Mouse (Mus musculus) adrenal gland, postnatal 36 days (tissue): ENCODE measurements at regions not wholly inside any gene's neighbourhood (a gene's known extent, or its start where the extent isn't known, plus 50 kb on each side); places are given as distances from the start of the nearest gene placed in this dataset.

Experiments used
- DNase-seq, 2 experiments: peaks; one replicate each; pipeline ENCODE4 v3.0.0; 2021; ENCODE audit warnings: mixed read lengths in 1 of 2

DNA sequence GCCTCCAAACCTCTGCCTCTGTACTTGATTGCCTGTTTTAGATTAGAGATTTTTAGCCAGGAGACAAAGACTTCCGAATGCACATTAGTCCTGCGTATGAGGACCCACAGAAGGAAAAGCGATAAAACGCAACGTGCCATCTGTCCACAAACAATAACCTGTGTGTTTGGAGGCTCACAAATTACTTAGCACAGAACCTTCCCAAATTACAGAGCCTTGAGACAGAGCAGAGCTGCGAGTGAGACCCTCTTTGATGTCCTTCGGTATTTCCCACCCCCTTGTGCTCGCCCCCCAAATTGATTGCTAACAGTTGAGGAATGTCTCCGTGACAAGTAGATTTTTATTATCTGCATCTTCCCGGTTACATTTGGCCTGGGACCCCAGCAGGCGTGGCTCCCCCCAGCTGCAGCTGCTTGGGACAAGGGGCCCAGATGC, 435.4 kb downstream of the Zfp536 start:
- DNase-seq = no peak

DNA sequence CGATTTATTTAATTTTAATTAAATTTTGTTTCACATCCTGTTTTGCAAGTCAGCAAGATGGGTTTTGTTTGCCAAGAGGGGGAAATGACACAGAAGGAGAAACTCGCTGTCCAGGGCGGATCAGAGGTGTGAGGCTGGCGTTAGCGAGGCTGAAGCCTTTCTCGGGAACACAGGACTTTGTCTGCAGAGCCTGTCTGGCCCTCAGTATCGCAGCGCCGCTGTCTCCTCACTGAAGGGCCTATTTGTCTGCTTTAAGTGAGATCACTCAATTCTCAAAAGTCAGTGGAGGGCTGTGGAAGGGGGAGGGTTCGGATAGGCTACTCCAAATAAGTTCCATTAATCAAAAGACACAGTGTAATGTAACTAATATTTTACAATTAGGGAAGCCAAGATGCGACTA, 430.8 kb downstream of the Zfp536 start:
- no peak for DNase-seq

DNA sequence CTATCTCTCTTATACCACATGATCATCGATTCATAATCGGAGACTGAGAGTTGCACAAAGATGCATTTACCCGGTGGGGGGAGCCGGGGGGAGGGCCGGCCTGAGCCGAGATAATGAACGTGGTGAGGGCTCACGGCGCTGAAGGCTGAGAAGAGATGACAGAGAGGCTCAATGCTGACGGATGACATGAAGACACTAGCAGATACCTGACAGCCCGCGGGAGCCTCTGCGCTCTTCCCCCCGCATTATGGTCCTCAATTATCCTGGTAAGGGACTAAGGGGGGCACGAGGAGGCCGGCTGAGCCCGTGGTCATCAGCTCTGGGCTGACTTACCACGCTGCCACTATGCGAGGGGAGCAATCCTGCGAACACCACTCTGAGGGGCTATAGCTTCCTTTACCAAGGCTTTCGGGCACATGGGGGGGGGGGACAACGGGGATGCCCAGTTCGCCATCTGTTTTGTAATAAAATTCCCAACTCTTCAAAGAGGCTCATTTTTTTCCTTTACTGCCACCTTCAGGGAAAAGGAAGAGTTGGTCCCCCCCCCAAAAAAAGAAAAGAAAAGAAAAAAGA, 430.3 kb downstream of the Zfp536 start:
- DNase-seq = no peak

DNA sequence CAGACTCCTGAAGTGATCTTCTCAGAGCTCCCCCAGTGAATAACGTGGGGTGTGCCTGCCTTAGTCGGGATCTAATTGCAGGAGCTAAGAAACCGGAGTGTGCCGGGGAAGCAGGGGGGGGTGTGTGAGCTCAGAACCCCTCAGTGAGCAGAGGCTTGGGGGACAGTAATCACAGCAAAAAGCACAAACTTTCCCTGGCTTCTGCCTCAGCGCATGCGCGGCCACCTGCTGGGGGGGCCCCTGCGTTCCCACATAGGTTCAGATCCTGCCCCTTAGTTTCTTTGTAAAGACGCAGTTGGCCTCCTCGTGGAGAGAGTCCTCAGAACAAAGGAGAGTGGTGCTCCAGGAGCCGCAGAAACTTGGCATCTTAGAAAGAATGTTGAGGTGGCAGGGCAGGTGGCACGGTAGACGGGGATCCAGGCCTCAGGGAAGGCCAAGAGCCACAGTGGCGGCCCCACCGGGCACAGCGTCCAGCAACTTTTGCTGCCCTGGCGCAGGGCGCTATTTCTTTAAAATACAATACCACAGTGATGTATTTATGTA, 429.7 kb downstream of the Zfp536 start:
- DNase-seq = no peak

DNA sequence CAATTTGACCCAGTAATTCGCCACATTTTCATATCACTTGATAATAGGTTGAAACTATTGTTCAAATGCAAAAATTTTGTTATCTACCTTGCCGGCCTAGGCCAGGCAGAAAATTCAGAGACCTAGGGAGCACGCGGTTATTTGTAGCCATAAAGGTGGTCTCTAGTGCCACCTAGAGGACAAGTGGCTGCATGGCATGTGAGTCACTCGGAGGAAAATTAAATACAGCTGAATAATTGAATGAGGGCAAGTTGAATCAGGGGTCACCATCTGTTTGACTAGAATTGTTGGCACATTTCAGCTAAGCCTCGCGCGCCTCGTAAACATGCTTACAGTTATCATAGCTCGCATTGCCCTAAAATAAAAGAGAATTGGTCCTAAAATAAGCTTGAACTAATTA, 427.4 kb downstream of the Zfp536 start:
- peak; percentile 63 to 67 for DNase-seq

DNA sequence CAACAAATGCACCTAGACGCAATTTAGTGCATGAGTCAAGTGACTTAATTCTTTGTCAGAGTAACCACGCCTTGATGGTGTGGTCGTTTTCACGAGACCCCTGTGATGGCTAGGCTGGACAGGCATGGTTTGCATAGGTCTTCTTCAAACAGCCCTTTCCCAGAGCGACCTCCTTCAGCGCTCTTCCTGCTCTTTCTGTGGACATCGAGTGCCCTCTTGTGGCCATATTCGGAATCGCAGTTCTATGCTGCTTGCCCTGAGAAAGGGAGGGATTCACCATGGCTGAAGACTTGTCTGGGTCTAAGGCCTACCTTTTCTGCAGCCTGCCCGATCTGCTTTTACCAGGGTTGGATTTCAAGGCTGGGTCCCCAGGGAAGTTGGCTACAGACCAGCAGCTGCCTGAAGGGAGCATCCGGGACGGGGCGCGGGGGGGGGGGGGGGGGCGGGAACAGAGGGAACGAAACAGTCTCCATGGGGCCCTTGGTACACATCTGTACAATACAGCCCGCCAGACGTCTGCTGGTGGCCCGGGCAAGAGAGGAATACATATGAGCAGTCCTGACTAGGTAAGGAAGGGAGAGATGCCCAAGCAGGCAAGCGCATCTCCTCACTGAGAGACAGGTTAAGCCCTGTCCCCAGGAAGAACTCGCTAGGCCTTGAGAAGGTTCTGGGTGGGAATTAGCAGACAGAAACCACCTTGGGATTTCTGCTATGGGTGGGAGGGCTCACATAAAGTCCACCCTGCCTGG, 415.6 kb downstream of the Zfp536 start:
- DNase-seq = peak; percentile 84 to 87

DNA sequence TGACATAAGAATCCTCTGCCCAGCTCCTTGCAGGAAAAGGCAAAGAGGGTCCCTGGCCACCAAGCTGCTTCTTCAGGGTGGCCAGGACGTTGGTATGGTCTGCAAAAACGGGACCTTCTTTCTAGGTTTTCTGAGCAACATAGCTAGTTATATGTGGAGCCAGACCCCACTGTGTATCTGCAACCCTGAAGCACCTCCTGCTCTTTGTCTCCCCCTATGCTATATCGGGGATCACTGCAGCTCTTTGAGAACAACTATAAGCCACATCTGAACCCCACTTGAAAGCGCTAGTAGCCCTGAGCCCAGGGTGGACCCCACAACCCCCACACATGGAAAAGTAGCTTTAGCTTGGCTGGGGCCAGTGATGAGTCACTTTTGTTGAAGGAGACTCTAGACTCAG, 414.9 kb downstream of the Zfp536 start:
- DNase-seq = no peak

DNA sequence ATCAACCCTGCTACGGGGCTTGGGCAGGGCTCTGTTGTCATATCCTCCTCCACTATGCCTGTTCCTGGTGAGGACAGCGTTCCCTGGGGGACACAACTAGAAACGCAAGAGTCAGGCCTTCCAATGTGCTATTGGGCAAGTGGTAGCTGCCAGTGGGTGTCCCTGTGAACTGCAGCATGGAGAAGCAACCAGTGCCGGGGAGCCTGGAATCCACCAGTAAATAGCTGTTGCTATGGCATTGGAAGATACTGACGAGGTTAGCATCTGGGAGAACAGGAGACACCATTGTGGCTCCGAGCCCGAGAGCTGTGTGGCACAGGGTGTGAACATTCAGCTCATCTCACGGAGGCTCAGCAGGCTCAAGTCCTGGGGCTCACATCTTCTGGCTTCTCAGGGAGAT, 414.0 kb downstream of the Zfp536 start:
- DNase-seq = no peak

DNA sequence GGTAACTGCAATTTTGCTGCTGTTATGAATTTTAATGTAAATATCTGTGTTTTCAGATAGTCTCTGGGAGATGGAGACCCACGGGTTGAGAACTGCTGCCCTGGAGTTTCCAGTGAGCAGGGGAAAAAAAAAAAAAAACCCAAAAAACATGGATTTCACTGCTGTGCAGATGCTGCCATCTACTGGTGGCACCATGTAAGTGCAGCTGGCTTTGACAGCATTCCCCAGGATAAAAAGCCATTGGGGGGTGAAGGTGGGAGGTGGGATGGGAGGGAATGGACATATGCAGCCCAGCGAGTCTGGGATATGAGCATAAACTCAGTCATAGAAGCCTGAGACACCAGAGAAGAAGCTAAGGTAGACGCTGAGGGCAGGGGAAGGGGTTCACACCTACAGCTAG, 413.3 kb downstream of the Zfp536 start:
- DNase-seq = peak; percentile 10 to 50

DNA sequence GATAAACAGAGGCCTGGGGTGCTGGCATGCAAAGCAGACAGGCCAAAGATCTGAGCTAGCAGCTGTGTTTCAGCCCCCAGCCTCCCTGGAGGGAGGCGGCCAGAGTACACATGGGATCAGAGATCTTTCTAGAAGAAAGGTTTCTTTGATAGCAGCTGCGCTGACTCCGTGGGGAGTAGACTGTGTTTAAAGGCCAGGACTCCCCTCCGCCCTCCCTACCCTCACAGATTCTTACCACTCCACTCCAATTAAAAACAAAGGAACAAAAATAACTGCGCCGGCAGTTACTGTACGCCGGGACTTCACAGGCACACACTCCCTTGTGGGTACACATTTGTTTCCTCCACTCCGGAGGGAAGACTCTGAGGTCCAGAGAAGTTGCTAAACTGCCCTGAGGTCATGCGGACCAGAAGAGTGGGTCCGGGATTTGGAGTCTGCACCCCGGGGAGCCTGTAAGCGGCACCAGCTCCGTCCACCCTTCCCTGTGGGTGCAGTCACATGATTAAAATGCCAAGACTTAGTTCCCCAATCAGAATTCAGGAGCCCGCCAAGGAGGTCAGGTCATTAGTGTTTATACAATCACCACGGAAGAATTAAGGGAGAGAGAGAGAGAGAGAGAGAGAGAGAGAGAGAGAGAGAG, 411.5 kb downstream of the Zfp536 start:
- peak; percentile 54 to 67 for DNase-seq

DNA sequence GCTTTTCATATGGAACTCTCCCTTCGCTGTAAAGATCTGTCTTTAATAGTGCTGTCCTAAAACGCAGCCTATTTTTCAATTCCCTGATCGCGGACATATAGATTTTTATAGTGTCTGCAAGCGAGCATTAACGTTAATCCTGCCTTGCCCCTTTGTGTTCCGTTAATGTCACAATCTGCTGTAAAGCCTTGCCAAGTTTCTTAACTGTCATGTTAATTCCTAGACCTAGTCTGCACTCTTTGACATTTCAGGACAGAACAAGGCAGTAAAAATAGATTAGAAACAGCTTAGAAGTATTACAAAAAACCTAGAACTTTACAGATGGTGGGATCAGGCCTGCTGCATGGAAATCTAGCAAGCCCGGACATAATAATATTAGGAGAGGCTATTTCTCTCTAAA, 410.6 kb downstream of the Zfp536 start:
- DNase-seq = no peak

DNA sequence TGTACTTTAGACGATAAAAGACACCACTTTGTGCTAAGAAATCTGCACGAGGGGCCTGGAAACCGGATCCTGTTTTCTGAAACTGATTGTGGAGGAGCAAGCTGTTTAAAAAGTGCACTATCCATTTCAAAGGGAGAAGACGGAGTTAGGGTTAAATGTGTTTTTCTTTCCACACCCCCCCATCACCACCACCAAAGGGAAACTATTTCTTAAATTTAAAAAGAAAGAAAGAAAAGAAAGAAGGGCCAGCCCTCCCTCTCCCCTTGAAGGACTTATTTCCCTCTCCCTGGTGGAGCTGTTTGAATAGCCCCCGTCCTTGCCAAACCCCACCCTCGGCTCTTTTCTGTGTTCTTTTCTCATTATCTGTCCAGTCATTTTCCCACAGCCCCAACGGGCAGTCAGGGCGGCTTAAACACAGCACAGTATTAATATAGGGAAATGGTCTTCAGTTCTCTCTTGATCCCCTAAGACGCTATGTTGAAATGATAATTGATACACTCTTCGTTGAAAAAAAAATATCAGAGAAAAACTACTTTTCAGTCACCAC, 409.7 kb downstream of the Zfp536 start:
- no peak for DNase-seq

DNA sequence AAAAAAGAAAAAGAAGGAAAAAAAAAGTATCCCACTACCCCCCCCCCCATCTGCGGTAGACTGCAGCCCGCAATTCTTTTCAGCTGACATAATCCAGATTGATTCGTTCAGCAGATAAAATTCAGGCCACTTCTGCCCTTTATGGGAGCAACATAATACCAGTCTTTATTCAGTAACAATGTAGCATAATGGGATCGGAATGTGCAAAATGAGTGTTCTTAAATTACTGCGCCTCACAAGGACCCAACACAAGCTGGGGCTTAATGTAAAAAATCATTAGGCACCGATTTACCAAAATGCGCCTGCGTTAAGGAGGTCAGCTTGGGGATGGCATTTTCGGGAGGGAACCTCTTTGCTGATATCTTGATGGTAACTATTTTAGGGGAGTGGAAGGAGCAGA, 409.2 kb downstream of the Zfp536 start:
- no peak for DNase-seq

DNA sequence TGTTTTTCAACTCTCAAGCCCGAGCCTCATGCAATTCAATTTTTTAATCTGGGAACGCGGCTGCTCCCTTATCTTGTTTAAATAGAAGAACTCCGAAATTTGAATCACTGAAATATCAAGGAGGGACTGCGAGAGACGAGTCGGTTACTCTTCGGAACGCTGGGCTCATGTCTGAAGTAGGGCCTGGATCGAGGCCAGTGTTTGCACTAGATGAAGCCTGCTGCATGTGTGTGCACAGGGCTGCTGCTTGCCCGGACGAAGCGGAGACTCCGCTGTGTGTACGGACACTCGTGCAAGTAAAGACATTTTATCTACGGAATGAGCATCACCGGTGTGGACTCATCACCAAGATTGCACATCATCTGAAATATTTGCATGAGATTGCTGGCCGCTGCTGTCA, 407.4 kb downstream of the Zfp536 start:
- no peak for DNase-seq

DNA sequence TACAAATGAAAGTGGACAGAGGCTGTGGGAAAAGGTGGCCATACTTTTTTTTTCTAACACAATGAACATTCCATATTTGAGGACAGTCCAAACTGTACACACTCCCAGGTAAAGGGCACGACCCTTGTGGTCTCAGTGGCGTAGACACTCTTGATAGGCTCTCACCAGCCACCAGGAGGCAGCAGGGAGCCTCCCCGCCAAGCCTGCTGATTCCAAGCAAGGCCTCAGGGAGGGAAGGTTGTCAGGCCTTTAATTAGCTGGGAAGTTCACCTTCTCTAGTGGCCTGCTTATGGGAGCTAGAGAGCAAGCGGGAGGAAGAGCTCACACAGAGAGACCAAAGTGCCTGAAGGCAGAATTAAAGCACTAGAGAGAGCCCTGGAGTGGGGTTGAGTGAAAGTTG, 403.7 kb downstream of the Zfp536 start:
- peak in 1 of 2 experiments; percentile 38 for DNase-seq

DNA sequence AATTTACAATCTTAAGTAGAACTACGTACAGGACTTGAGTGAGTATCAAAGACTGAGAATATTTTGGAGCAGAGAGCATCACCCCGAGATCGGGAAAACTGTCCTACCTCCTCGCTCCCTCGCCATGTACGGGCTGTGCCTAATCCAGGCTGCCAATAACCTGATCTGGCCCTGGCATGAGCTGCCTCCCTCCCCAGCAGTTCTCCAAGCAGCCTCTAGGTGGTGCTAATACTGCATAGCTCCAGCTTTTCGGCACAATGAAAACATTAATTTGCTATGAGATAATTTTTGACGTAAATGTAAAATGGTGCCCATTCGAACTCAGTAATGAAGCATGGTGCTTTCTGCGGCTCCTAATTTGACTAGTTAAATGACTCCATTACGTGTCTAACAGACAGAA, 399.6 kb downstream of the Zfp536 start:
- DNase-seq = peak; percentile 80 to 84

DNA sequence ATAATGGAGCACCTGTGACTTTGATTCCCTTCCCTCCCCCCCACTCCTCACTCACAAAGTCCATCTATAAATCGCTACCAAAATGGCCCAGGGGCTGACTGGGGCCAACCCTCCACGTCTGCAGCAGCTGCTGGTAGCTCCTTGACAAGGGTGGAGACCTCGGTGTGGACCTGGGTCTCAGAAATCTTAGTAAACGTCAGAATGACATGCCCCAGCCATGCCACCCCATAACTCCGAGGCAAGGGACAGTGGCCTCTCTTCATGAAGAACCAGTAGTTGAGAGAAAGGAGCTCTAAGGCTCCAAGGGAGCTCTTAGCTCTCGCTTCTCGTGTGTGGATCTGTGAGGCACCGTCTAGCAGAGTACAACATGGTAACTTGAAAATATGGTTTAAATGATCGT, 398.4 kb downstream of the Zfp536 start:
- DNase-seq = no peak

DNA sequence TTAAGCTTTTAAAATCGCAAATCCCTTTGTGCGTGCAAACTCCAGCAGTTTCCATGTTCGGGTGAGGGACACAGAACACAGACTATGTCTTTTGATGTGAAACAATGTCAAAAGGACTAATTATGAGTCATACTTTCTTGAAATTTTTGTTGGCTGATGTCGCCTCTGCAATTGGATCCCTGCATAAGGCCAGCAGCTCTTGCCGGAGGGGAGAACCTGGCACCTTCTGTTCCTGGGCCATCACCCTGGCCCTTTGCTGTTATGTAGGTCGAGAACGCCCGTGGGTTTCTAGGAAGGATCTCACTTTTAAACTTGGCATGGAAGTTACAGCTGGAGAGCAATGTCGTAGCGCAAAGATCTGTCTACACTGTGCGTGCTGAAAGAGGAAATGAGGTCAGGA, 397.9 kb downstream of the Zfp536 start:
- DNase-seq = peak in 1 of 2 experiments; percentile 7

DNA sequence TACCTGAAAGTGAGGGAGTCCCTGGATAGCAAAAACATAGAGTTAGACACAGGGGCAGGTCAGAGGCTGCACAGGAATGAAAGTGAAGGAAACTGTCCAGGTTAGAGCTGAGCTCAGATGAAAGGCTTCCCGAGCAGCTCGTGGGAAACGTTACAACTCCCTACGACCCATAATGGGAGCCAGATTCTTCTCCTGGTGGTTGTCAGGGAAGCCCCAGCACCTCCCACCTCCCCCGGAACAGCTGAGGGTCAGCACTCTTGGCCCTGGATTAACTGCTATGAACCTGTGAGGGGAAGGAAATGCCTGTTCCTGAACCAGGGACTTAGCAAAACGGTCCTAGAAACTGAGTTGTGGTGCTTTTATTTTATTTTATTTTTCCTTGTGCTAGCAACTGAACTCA, 397.2 kb downstream of the Zfp536 start:
- no peak for DNase-seq

DNA sequence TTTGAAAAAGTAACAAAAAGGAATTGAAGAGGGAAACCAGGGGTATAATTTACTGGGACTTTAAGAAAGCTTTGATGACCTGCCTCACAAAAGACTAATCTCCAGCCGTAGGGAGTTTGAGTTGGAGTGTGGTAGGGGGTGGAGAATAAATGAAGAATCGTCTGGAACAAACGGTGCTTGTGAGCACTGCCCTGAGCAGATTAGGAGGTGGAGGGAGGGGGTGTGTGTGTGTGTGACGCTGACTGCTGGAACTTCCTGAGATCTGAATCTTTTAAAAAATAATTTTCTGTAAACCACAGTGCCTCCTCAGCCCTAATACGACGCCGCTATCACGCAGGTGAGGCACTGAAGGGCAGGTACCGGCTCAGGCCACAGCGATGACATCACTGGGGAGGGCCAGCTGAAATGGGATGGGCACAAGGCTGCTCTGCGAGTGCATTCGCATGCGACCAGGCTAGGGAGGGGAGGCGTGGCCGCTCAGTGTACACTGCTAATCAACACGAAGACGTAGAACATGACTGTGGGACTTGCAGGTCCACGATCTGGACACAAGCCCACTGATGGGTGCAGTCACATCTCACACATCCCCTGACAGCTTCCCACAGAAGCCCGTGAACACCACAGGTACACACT, 395.4 kb downstream of the Zfp536 start:
- DNase-seq = no peak

DNA sequence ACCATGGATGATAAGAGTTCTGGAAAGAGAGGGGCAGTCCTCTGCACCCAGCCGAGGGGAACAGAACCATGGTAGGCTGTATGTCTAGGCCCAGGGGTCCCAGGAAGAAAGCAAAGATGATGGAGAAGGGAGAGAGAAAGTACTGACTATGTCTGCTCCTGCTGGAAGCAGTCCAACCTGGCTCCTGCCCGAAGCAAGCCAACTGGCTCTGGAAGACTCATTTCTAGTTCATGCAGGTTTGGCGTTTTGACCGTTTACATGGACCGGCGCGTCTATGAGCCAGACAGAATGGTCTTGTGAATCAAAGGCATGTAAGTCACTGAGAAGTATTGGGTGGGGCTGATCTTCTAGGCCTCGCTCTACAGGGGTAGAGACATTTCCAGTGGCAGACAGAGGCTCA, 385.6 kb downstream of the Zfp536 start:
- DNase-seq = no peak

DNA sequence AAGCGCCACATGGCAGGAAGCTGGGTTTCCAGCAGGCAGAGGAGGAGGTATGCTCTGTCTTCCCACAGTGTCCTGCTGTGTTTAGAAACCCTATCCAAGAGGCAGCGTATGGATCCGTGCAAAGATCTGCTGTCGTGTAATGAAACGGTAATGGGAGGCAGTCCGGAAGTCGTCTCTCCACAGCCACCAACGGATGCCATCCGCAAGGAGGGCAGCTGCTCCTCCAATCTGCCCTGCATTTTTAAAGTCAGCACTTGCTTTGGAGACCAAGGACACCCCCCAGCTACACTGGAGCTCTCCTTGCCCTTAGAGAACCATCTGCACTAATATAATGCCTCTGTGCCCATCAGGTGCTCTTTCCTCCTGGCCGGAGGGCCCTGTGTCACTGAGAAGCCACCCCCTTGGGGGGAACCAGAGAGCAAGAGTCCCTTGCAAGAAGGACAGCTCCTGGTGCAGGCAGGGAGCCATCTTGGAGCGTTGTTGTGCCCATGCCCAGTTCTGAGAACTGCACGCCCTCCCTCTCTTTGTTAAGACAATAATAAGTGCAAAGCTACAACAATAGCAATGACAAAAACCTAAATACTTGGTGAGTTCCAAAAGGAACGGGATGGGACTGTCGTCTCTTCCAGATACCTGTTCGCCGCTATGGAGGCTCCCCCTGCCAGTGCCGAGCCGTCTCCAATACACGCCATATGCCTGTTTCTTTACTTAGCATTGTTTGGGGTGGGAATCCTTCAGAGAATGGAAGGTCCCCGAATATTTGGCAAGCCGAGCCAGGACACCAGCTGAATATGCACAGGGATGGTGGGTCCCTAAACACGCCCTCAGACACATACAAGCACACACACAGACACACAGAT, 384.4 kb downstream of the Zfp536 start:
- no peak for DNase-seq
